Mouse (Mus musculus) forebrain, postnatal 0 days (tissue): ENCODE measurements around the gene Mroh8. TPM values are rescaled to one million over a fixed set of nuclear protein-coding genes. Genes with fewer than 3 reads are reported as not detected.
A peak's percentile ranks its signal among the peaks of the same experiment; 100 is the strongest.

Experiments
- ATAC-seq: fragments of 200-750 bp; cut with Nextera tagmentation; 2 replicates; pipeline ENCODE4 v1.8.0; 2017; ENCODE audit warnings: mild to moderate bottlenecking, moderate library complexity
- DNase-seq: peaks from one replicate; pipeline ENCODE4 v3.0.0-alpha.2; 2015
- H3K27ac ChIP-seq: fragments of 300-500 bp; sonication (generic); 2 replicates; pipeline ENCODE4 v1.5.1; 2014; ENCODE audit warnings: low read depth, mild to moderate bottlenecking, antibody characterized with exemption, low read length, moderate library complexity, mixed read lengths
- H3K27me3 ChIP-seq: fragments of 300-500 bp; sonication (generic); 2 replicates; pipeline ENCODE4 v1.6.1; 2014; ENCODE audit warnings: mild to moderate bottlenecking, low read length, mixed read lengths; ENCODE audit not compliant: insufficient read depth
- H3K36me3 ChIP-seq: fragments of 300-500 bp; sonication (generic); 2 replicates; pipeline ENCODE4 v1.6.1; 2014; ENCODE audit warnings: mild to moderate bottlenecking, moderate library complexity; ENCODE audit not compliant: insufficient read depth
- H3K4me1 ChIP-seq: fragments of 300-500 bp; sonication (generic); 2 replicates; pipeline ENCODE4 v1.6.1; 2014; ENCODE audit warnings: antibody characterized with exemption; ENCODE audit not compliant: insufficient read depth
- H3K4me2 ChIP-seq: fragments of 300-500 bp; sonication (generic); 2 replicates; pipeline ENCODE4 v1.6.1; 2014; ENCODE audit warnings: low read depth, mild to moderate bottlenecking, moderate library complexity
- H3K4me3 ChIP-seq: fragments of 300-500 bp; sonication (generic); 2 replicates; pipeline ENCODE4 v1.5.1; 2014; ENCODE audit warnings: low read depth, low read length, mixed read lengths
- H3K9ac ChIP-seq: fragments of 300-500 bp; sonication (generic); 2 replicates; pipeline ENCODE4 v1.6.1; 2014; ENCODE audit warnings: mild to moderate bottlenecking
- H3K9me3 ChIP-seq: fragments of 300-500 bp; sonication (generic); 2 replicates; pipeline ENCODE4 v1.6.1; 2016; ENCODE audit warnings: low read length
- CTCF ChIP-seq: sonication (generic); IDR thresholded peaks from 2 replicates; pipeline ENCODE4 v1.5.1; 2016; ENCODE audit warnings: antibody characterized with exemption, control low read depth, low read depth
- WGBS: fragments of 180-500 bp; shearing (Covaris S2); extraction: QIAGEN DNeasy Blood & Tissue Kit; methylation state at CpG from one replicate; pipeline ENCODE4 v1.1.7; 2014; 5-methylcytosine and 5-hydroxymethylcytosine counted together
- polyA plus RNA-seq: library from polyadenylated mRNA; unstranded; fragments of >200 nt; fragmentation: Nextera tagmentation; extraction: Ambion mirVana; gene quantifications from 2 replicates; pipeline ENCODE4 v1.2.1, GENCODE M21; 2015
- total RNA-seq: library from RNA; depleted of rRNA; stranded (reverse); fragments of >200 nt; gene quantifications from 2 replicates; pipeline ENCODE4 v1.2.3, GENCODE M21; 2014

The Mroh8 gene
- total and polyA plus RNA-seq, 2 experiments from 2014 or later, result 0.65 to 1.2 TPM

DNA sequence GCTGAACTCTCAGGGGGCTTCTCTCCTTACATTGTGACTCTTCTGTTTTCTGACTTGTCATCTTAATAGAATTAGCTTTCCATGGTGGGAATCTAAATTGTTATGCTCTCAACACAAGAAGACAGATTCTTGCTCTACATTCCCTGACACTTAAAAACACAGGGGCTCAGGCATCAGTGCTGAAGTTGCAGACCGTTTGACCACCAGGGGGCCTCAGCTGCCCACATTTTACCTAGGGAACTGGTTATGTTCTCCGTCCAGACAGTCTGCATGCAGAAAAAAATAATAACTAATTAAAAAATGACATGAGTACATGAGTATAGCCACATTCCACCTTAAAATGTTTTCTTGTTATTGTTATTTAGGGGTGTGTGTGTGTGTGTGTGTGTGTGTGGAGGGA is 12.7 kb upstream of the Mroh8 start:
- H3K27me3 ChIP-seq, result no peaks in the 10 kb centered on the region
- peaks cover 44% of the 10 kb centered on the region for H3K36me3 ChIP-seq

DNA sequence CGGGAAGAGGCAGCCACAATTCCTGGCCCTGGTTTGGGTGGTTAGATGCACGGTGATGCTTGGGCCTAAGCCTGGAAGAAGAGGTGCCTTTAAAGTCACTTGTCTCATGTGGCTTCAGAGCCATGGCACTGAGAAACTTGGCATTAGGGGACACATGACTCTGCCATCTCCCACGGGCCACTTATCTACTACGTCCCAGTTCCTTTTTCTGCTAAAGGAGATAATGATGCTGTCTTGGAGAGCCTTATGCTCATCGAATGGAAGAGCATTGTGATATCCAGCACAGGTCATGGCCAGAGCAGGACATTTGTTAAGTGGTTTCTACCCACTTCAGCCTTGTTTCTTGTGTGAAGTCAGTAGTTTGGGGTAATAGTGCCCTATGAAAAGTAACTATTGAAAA is 9.6 kb upstream of the Mroh8 start:
- Histone ChIP-seq H3K9me3 (no peaks in the 10 kb centered on the region), H3K36me3 (peaks cover 35% of the 10 kb centered on the region), H3K9ac (no peak overlapping the region), H3K27me3 (no peaks in the 10 kb centered on the region), H3K4me3 (no peak overlapping the region), H3K4me1 (no peaks in the 10 kb centered on the region), H3K27ac (no peak overlapping the region), H3K4me2 (no peak overlapping the region)
- DNase-seq, result no peak
- TF ChIP-seq CTCF, result no peak
- WGBS, result 89% methylated on average over 5 of the region's 5 CpGs
- no peak for ATAC-seq

More for the DNA sequence above, 12.7 kb upstream of the Mroh8 start:
- H3K4me2 ChIP-seq, result no peak overlapping the region
- no peaks in the 10 kb centered on the region for H3K4me1 ChIP-seq
- WGBS, result 9% methylated on average over 2 of the region's 2 CpGs
- H3K4me3 ChIP-seq, result no peak overlapping the region
- no peaks in the 10 kb centered on the region for H3K9me3 ChIP-seq
- peak; percentile 84 for DNase-seq
- no peak for ATAC-seq
- H3K27ac ChIP-seq, result no peak overlapping the region
- peak; percentile 88 for TF ChIP-seq CTCF
- no peak overlapping the region for H3K9ac ChIP-seq

DNA sequence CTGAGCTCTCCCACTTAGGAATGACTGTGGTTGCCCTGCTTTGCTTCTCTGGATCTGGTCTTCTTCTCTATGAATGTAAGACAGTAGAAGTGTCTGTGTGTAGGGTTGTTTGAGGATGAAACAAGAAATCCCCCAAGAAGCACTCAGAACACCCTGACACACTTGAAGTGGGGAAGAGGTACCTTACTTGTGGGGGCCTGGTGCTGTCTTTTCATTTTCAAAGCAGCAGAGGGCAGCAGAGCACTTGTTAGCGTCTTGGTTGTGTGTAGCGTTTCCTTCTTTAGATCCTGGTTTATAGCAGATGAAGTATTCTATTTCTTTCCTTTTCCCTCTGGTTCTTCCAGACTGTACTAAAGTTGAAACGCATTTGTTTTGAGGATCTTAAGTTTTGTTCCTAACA is 8.2 kb upstream of the Mroh8 start:
- H3K4me2 ChIP-seq, result no peak overlapping the region
- H3K27me3 ChIP-seq, result no peaks in the 10 kb centered on the region
- ATAC-seq (peak; percentile 81), DNase-seq (peak; percentile 84)
- no peaks in the 10 kb centered on the region for H3K4me1 ChIP-seq
- peak; percentile 83 for TF ChIP-seq CTCF
- H3K9me3 ChIP-seq, result no peaks in the 10 kb centered on the region
- 16% methylated on average over 3 of the region's 3 CpGs for WGBS
- peaks cover 40% of the 10 kb centered on the region for H3K36me3 ChIP-seq
- H3K9ac ChIP-seq, result no peak overlapping the region
- H3K4me3 ChIP-seq, result no peak overlapping the region
- H3K27ac ChIP-seq, result no peak overlapping the region

DNA sequence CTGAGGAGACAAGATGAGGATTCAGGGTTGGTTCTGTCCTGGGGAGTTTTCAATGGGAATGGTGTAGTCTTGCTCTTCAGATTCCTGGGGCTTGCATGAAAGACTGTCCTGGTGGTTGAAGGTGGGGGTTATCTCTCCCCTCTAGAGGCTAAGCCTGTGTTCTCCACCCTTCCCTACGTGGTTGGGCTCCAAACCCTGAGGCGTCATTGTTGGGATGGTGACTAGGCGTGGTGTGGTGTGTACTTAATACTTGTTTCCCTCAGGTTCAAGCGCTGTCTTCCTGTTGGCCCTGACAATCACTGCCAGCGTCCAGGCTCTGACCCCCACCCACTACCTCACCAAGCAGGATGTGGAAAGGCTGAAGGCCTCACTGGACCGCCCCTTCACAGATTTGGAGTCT is 4.0 kb upstream of the Mroh8 start:
- no peak for ATAC-seq
- no peak overlapping the region for H3K4me2 ChIP-seq
- TF ChIP-seq CTCF, result no peak
- DNase-seq, result no peak
- H3K36me3 ChIP-seq, result peaks cover 11% of the 10 kb centered on the region
- no peaks in the 10 kb centered on the region for H3K9me3 ChIP-seq
- WGBS, result 87% methylated on average over 6 of the region's 6 CpGs
- peaks cover 9% of the 10 kb centered on the region; the same call in 1 of the 2 replicates for H3K4me1 ChIP-seq
- H3K9ac ChIP-seq, result no peak overlapping the region
- H3K27ac ChIP-seq, result no peak overlapping the region
- no peaks in the 10 kb centered on the region for H3K27me3 ChIP-seq
- H3K4me3 ChIP-seq, result no peak overlapping the region

DNA sequence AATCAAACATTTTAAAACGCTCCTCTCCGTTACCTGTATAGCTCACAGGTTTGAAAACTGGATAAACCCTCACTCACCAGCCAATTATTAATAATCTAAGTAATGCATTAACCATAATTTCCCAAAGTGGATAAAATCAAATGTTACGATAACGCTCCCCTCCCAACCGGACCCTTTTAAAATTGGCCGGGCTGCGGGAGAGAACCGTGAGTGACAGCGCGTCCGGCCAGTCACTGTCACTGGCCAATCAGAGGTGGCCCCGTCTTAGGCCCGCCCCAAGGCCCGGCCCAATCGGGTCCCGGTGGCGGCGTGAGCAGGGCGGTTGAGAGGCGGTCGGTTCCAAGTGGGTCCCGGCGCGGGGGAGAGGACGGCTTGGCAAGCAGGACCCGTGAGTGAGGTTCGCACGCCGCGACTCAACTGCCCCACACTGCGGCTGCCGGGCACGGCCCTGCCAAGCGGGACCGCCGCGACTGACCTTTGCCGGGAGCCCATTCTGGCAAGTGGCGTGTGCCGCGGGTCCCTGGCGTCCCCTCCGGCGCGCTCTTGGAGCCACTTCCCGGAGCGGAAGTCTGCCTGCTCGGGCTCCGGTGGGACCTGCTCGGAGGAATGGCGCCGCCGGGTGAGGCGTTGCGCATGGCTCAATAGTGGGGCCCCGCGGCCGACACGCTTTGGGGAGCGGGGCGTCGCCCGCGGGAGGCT is 483 bp downstream of the Mroh8 start, which contains the start of gene Rpn2:
Gene Rpn2, plus strand, starts transcription at position 301 of the 699 bp plus-strand sequence.
- Histone ChIP-seq H3K27ac (peak within 1 kb of the TSS; percentile 96), H3K9me3 (no peaks in the 10 kb centered on the region), H3K9ac (peak within 1 kb of the TSS; percentile 77), H3K4me1 (peaks cover 9% of the 10 kb centered on the region; the same call in 1 of the 2 replicates), H3K4me3 (peak within 1 kb of the TSS; percentile 88), H3K27me3 (no peaks in the 10 kb centered on the region), H3K4me2 (peak within 1 kb of the TSS; percentile 76), H3K36me3 (peaks cover 4% of the 10 kb centered on the region; the same call in 1 of the 2 replicates)
- WGBS, result under 1% methylated on average over 62 of the region's 64 CpGs
- peak; percentile 30; the same call in 1 of the 2 replicates for TF ChIP-seq CTCF
- DNase-seq, result peak; percentile 97
- ATAC-seq, result peak; percentile 100

DNA sequence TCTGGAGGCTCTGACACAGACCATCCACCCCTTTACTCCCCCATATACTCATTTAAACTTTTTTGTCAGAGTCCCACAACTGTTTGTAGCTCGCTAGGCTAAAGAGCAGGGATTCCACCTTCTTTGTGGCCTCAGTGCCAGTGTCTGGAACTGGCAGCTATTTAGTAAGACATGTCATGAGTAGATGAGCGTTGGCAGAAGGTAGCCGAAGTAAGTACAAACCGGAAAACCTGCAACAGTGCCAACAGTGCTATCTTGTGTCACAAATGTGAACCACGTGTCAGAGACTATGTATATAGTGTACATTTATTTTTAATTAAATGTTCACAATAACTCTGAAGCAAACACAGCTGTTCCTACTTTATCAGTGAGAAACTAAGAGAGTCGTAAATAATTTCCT is 15.5 kb downstream of the Mroh8 start:
- H3K36me3 ChIP-seq, result no peaks in the 10 kb centered on the region
- H3K4me2 ChIP-seq, result no peak overlapping the region
- H3K9ac ChIP-seq, result no peak overlapping the region
- ATAC-seq (no peak), DNase-seq (no peak)
- H3K4me1 ChIP-seq, result no peaks in the 10 kb centered on the region
- no peak overlapping the region for H3K27ac ChIP-seq
- no peak overlapping the region for H3K4me3 ChIP-seq
- 57% methylated on average over 6 of the region's 6 CpGs for WGBS
- H3K9me3 ChIP-seq, result no peaks in the 10 kb centered on the region
- H3K27me3 ChIP-seq, result no peaks in the 10 kb centered on the region
- no peak for TF ChIP-seq CTCF

DNA sequence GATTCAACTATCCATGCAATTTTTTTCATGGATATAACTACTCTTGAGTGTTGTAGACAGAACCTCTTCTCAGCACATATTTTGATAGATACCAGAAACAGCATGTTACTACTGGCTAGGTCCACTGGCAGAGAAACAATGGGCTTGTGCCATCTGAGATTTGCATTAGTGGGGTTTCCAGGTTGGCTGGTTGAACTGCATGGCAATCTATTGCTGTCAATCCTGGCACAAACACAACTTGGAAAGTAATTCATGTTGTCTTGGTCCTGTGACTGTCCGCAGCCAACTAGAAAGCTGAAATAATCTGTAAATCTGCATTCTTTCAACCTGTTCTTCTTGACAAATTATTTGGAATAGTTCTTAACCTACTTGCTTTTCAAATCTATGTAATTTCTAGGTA is 16.2 kb downstream of the Mroh8 start:
- peak; percentile 66 for DNase-seq
- Histone ChIP-seq H3K9ac (no peak overlapping the region), H3K9me3 (no peaks in the 10 kb centered on the region), H3K4me1 (no peaks in the 10 kb centered on the region), H3K27ac (no peak overlapping the region), H3K4me3 (no peak overlapping the region), H3K4me2 (no peak overlapping the region), H3K27me3 (no peaks in the 10 kb centered on the region), H3K36me3 (no peaks in the 10 kb centered on the region)
- TF ChIP-seq CTCF, result no peak
- peak; percentile 29; the same call in 1 of the 2 replicates for ATAC-seq
- 66% methylated on average over 1 of the region's 1 CpGs for WGBS
